Mouse (Mus musculus): ENCODE results near the gene Arhgef17.

- TF ChIP-seq CTCF (IDR thresholded peaks at IDR 0.05; ENCODE audit: extremely low read depth, insufficient read length, insufficient replicate concordance, low read depth, low read length), result no peak
- no peak for TF ChIP-seq POLR2A (IDR thresholded peaks at IDR 0.05; ENCODE audit: low read depth, low read length)
These were observed 70.7 kb downstream of the Arhgef17 start for GRCm38 (mm10) chr7:100861209-100861608.

Data from small intestine, adult 2 months (tissue).